Mouse (Mus musculus) brain, embryonic 14.5 days (tissue): ENCODE data around the gene Arpc2. TPM values are rescaled to one million over a fixed set of nuclear protein-coding genes. Genes with fewer than 3 reads are reported as not detected.

Experiments
- DNase-seq: peaks from one replicate; pipeline ENCODE4 v3.0.0-alpha.2; 2011; ENCODE audit warnings: low read depth
- CTCF ChIP-seq: fragments of 200-500 bp; IDR thresholded peaks from 2 replicates; pipeline ENCODE4 v1.5.1; 2012; ENCODE audit warnings: inconsistent platforms, mild to moderate bottlenecking, moderate library complexity, borderline replicate concordance; ENCODE audit not compliant: insufficient read depth, insufficient read length; ENCODE audit errors: extremely low read depth
- POLR2A ChIP-seq: fragments of 200-500 bp; IDR thresholded peaks from 2 replicates; pipeline ENCODE4 v1.6.1; 2012; ENCODE audit warnings: mild to moderate bottlenecking, inconsistent platforms, borderline replicate concordance; ENCODE audit not compliant: poor library complexity, insufficient read depth, insufficient read length, severe bottlenecking; ENCODE audit errors: extremely low read depth
- polyA plus RNA-seq: library from polyadenylated mRNA; depleted of rRNA; stranded (reverse); fragments of >200 nt; gene quantifications from 2 replicates; pipeline ENCODE4 v1.2.3, GENCODE M21; 2012; rRNA removed

Arpc2 gene
- polyA plus RNA-seq, 1 experiment = 224 TPM

DNA sequence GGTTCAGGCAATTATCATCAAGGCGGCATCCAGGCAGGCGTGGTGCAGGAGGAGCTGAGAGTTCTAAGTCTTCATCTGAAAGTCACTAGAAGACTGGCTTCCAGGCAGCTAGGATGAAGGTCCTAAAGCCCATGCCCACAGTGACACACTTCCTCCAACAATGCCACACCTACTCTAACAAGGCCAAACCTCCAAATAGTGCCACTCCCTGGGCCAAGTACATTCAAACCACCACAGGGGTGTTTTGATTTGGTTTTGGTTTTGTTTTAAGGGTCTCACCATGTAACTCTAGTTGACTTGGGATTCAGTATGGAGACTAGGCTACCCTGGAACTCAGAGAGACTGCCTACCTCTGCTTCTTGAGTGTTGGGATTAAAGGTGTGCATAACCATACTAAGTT lies 69.6 kb downstream of the Arpc2 start, which contains the start of gene Tmbim1:
TSS of gene Tmbim1 (minus strand) at position 101 of the 400 bp plus-strand sequence.
- DNase-seq = no peak
- no peak for TF ChIP-seq CTCF
- TF ChIP-seq POLR2A = no peak

DNA sequence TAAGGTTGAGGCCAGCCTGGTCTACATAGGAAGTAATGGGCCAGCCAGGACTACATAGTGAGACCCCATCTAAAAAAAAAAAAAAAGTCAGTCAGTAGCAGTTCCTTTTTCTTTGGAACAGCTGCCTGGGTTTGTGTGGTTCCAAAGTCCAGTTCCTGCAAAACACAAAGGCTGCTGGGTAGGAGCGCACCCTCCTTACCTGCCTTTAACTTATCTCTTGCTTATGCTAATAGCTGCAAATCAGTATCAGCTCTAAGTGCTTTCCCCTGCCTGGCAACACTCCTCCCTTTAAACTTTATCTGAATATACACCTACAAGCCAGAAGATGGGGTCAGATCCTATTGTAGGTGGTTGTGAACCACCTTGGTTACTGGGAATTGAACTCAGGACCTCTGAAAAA lies 71.3 kb downstream of the Arpc2 start:
- no peak for DNase-seq
- TF ChIP-seq POLR2A (no peak), CTCF (no peak)

DNA sequence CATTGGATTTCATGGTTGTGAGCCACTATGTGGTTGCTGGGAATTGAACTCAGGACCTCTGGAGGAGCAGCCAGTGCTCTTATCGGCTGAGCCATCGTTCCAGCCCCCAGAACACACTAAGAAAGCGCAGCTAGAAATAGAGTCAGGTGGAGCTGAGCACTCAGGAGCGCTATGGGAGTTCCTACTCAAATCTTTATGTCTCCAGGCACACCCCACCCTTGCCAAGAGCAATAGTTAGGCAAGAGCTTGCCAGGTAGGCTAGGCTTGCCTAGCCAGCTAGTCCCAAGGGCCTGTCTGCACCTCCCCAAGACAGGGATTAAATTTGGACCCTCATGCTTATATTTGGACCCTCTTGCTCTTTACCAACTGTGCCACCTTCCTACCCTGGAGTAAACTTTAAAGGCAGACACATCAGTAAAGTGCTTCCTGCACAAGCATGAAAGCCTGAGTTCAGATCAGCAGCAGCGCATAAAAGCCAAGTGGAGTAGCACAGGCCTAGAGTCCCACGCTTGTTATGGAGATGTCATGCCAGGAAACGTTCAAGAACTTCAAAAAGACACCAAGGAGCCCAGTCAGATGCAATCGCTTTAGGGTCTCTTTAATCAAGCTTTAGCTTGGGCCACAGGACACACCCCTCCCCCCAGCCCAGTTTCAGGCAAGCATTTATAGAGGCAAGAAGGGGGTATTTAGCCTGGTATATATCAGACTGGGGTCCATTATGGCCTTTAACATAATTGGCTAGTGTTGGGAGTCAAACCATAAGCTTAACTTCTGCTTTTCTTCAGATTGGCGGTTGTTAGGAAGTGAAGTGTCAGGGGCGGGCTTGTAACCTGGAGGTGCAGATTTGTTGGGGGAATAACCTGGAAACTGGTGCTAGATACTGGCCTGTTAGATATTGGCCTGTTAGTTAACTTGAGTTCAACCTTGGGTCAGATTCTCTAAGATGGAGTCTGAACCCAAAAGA lies 72.4 kb downstream of the Arpc2 start:
- no peak for TF ChIP-seq CTCF
- no peak for TF ChIP-seq POLR2A
- DNase-seq = no peak

DNA sequence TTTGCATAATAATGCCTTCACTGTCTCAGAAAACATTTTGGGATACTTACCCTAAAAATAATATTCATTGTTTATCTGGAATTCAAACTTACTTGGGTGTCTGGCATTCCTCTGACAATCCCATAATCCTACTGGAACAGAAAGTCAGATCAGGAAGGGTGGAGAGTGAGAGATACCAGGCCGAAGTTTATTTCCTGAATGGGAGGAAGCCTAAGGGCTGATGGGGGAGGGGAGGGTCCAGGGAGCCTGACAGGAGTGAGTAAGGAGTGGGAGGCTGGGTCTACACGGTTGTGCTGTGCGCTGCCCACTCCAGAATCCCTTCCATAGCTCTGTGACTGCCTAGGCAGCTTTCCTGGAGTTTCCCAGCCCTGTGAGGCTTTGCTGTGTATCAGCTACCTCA lies 73.9 kb downstream of the Arpc2 start:
- TF ChIP-seq CTCF = no peak
- no peak for TF ChIP-seq POLR2A
- no peak for DNase-seq

DNA sequence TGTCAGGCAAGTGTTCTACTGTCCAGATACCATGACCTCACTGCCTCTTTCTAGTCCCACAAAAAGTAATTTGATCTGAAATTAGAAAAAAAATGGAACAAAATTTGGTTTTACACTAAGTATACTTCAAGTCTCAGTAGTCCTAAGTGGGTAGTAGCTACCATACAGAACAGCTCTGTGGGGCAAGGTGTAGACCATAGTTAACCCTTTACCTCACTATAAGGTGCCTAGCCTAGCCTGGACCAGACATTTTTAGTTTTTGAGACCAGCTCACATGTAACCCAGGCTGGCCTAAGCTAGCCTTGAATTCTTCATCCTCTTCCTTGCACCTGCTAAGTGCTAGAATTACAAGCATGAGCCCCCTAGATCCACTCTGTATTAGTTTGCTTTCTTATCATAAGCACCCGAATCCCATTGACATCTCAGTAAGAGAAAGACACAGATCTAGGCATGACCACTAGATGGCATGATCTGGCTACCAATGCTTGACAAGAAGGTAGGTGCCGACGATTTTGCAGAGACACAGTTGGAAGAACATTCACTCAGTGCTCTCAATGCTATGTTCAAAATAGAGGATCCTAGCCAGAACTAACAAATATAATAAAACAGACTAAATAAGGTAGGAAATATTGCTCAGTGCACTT lies 77.3 kb downstream of the Arpc2 start:
- DNase-seq = peak; percentile 94
- TF ChIP-seq POLR2A = no peak
- peak; percentile 79; the same call in 1 of the 2 replicates for TF ChIP-seq CTCF

DNA sequence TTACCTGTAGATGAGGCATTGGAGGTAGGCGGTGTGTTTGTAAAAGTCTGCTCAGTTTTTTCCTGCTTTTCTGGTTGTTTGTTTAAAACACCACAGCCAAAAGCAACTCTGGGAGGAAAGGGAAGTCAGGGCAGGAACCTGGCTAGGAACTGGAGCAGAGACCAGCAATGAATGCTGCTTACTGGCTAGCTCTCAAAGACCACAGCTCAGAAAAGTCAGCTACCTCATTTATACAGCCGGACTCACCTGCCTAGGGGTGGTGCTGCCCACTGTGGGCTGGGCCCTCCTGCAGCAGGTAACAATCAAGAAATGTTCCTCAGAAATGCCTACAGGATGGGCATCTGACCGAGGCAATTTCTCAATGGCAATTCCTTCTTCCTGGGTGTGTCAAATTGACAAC lies 78.9 kb downstream of the Arpc2 start:
- no peak for DNase-seq
- TF ChIP-seq CTCF (no peak), POLR2A (no peak)

DNA sequence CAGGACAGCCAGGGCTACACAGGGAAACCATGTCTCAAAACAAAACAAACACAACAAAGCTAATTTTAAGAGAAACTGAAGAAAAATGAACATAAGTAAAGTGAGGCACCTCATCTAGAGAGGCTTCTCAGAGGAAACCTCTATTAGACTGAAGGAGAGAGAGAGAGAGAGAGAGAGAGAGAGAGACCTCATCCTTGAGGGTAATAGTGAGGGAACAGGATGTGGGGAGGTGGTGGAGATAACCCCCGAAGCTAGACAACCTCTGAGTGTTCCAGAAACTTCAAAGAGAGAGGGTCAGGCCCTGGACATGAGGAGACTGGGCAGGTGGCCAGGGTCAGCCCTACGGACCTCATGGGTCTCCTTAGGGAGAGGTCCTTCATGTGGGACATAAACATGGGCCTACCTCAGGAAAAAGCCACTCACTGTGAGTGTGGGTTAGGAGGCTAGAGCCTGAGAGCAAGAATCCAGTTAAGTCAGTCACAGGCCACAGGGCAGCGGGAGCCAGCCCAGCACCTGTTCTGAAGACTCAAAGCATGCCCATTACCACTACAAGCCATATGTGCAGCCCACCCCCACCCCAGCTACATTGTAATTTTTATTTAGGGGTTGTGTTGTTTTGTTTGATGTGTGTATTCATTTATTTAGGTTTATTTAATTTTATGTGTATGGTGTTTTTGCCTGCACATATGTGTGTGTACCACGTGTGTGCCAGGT lies 80.4 kb downstream of the Arpc2 start:
- no peak for DNase-seq
- TF ChIP-seq CTCF = no peak
- no peak for TF ChIP-seq POLR2A

Other genes with a start within 250 kb of the Arpc2 start
- gene Tns1, start 111.6 kb upstream of the Arpc2 start, polyA plus RNA-seq = 7.9 and 15.1 TPM in 2 replicates
- gene Rufy4, start 110.5 kb upstream of the Arpc2 start, polyA plus RNA-seq = 0.52 and 0.86 TPM in 2 replicates
- gene Cxcr2, start 82.1 kb upstream of the Arpc2 start, polyA plus RNA-seq = 0.06 and 0.08 TPM in 2 replicates
- gene Cxcr1, start 41.5 kb upstream of the Arpc2 start, polyA plus RNA-seq = not detected in 2 replicates
- gene Gpbar1, start 42.5 kb downstream of the Arpc2 start, polyA plus RNA-seq = 0.10 and 0.15 TPM in 2 replicates
- 161 and 167 TPM in 2 replicates for gene Aamp, start 48.7 kb downstream of the Arpc2 start, polyA plus RNA-seq
- 58.5 and 63.2 TPM in 2 replicates for gene Pnkd, start 48.8 kb downstream of the Arpc2 start, polyA plus RNA-seq
- gene Tmbim1, start 69.5 kb downstream of the Arpc2 start, polyA plus RNA-seq = 6.6 and 7.3 TPM in 2 replicates
- gene Catip, start 126.0 kb downstream of the Arpc2 start, polyA plus RNA-seq = 1.0 and 3.1 TPM in 2 replicates
- 3.2 and 4.0 TPM in 2 replicates for gene Slc11a1, start 139.1 kb downstream of the Arpc2 start, polyA plus RNA-seq
- gene Ctdsp1, start 155.4 kb downstream of the Arpc2 start, polyA plus RNA-seq = 34.3 and 40.9 TPM in 2 replicates
- 0.03 and 0.08 TPM in 2 replicates for gene Vil1, start 173.3 kb downstream of the Arpc2 start, polyA plus RNA-seq